Mouse (Mus musculus) ES-CJ7 (cell line): ENCODE measurements around the gene Abcd3.

ENCODE experiments used
- DNase-seq: peaks from one replicate; pipeline ENCODE4 v3.0.0; 2011; ENCODE audit warnings: low read depth, low spot score

Abcd3 gene

GRCm38 (mm10) chr3:121738742-121739342 is 76.3 kb downstream of the Abcd3 start:
- no peak for DNase-seq

DNA sequence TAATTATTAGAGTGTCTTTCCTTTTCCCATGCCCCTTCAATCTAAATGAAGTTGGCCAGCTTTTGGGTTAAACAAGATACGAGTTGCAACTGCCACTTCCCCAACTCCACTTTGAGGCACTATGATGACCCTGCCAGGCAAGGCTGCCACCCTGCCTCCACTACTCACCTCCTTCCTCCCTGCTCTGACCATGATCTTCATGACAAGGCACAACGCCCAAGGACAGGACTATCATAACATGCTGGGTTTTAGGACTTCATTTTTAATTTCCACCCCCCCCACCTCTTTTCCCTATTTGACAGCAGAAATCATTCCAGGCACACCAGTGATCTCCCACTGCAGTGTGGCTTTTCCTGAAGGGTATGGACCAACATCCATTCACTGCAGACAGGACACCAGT is 77.2 kb downstream of the Abcd3 start:
- no peak for DNase-seq

GRCm38 (mm10) chr3:121737453-121737852 is 77.6 kb downstream of the Abcd3 start:
- DNase-seq: peak; percentile 65

GRCm38 (mm10) chr3:121736025-121736744 is 78.9 kb downstream of the Abcd3 start:
- DNase-seq: peak; percentile 85

GRCm38 (mm10) chr3:121735542-121735941 is 79.6 kb downstream of the Abcd3 start:
- DNase-seq: no peak

DNA sequence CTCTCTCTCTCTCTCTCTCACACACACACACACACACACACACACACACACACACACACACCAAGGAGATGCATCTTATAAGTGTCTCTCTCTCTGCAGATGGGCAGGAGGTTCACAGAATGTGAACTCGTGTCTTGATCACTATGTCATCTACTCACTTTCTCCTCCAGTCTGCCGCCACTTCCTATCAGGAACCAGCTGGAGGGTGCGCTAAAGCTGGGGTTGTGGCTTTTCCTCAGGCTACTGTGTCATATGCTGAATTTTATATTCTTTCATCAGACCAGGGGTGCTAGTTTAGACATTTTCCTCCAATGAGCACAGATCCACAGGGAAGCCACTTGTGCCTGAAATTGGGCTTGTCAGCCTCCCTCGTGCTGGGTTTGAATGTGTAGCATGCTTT is 85.4 kb downstream of the Abcd3 start:
- no peak for DNase-seq

DNA sequence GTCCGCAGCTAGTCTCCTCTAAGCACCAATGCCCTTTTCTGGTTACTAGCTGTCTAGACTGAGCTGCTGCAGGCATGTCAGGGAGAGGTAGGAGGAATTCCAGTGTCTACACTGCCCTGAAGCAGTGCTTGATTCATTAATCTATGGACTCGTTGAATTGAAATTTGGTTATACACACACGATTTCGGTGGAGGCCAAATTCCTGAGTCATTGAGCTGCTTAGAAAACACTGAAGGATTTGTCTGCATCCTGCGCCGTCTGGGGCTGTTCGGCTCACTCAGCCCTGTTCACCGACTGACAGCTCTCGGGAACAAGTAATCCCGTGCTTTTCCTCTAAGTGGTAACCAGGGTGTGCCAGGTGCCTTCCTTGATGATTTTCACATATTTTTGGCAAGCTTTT is 89.5 kb downstream of the Abcd3 start:
- DNase-seq: no peak

DNA sequence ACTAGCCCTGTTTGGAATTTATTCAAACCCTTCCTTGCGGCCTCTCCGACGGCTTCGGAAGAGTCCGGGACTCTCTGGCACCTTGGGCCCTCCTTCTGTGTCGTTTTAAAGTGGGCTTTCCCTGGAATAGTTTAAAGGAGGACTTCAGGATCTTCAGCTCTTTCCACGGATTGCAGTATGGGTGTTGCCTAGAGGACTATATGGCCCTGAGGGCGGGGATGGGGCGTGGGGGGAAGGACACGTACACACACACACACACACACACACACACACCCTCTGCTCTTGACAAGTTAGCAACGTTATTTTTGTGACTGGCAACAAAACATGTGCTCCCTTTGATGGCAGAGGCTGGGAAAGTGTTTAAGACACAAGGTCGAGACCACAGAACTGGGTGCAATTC is 90.5 kb downstream of the Abcd3 start:
- no peak for DNase-seq

- peak; percentile 24 for DNase-seq
These were observed 91.1 kb downstream of the Abcd3 start for GRCm38 (mm10) chr3:121723968-121724524.

DNA sequence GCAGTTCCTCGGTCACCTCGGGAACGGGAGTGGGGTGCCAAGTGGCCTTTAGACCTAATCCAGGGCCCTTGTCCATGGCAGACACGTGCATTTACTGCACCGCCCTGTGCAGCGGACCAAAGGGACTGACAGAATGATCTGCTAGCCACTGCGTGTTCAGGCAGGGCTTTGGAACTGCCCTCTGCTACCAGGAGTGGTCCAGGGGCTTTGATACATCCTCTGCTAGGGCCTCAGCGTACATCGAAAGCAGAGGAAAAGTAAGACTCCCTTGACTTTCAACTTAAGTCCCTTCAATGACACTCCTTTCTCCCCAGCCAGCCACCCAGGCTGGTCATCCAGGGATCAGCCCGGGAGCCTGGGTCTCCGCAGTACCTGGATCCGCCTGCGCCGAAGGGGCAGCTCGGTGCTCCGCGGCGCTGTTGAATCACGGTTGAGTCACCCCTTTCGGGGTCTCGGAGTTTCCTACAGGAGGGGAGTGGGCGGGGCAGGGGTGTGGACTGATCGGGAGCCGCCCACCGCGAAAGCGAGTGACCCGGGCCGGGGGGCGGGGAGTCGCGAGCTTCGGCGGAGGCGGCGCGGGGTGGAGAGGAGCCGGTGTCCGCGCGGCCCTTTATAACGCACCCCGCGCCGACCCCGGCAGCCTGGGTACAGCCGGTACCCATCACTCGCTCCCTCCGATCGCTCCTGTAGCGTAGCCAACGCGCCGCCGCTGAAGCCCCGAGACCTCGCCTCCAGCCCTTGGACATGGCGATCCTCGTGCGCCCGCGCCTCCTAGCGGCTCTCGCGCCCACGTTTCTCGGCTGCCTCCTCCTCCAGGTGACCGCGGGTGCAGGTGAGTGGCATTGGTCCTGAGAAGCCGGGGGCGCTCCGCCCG is 91.9 kb downstream of the Abcd3 start, which contains the start of gene F3:
Gene F3, plus strand, starts transcription at position 567 of the 874 bp plus-strand sequence.
- DNase-seq: peak; percentile 79

GRCm38 (mm10) chr3:121721691-121722070 is 93.4 kb downstream of the Abcd3 start:
- no peak for DNase-seq

GRCm38 (mm10) chr3:121720801-121721690 is 94.1 kb downstream of the Abcd3 start:
- no peak for DNase-seq

DNA sequence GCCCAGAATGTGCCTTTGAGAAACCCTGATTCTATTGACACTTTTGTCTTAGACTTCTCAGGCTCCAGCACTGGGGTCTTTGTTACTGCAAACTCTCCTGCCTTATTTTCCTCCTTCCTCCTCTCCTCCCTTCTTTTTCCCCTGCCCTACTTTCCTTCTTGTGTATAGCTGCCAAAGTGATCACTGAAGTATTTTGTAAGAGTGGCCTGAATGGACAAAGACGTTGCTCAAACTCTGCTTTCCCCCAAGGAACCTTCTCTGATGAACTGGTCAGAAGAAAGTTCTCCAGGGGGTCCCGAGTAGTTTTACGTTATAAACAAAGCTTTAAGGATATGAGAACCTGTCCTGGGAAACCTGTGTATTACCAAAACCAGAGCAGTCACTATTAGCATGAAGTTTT is 95.4 kb downstream of the Abcd3 start:
- no peak for DNase-seq

DNA sequence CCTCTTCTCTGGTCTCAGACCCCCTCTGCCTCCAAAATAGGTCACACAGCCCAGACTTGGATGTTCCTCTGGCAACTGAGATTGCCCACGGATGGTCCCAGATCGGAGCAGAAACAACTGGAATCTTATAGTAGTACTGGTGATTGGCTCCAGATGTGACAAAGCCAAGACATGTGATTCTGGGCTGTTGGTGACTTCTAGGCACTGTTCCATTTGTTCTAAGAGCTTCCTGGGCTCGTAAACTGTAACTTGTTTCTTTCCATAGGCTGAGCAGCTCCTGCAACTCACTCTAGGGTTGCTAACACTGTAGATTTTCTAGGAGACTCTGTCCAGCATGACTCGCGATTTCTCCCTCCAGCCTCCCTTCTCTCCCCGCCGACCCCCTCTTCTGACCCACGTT is 96.4 kb downstream of the Abcd3 start:
- DNase-seq: no peak

GRCm38 (mm10) chr3:121716480-121716879 is 98.6 kb downstream of the Abcd3 start:
- DNase-seq: no peak

GRCm38 (mm10) chr3:121715741-121716459 is 99.2 kb downstream of the Abcd3 start:
- DNase-seq: no peak

DNA sequence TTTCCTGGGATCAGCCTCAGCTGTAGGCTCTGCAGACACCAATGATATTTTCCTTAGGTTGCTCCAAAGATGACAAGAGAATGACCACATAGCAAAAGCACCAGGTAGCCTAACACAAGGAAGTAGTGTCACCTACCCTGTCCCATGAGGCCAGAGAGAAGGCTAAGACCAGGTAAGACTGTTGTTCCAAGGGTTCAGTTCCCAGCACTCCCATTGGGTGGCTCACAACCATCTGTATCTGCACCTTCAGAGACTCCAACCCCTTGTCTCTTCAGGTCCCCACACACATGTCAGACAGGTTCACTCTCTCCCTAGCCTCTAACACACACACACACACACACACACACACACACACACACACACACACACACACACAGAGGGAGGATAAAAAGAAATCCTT is 99.8 kb downstream of the Abcd3 start:
- DNase-seq: no peak

- DNase-seq: no peak
These were observed 100.6 kb downstream of the Abcd3 start for GRCm38 (mm10) chr3:121714461-121714860.

GRCm38 (mm10) chr3:121713816-121714215 is 101.3 kb downstream of the Abcd3 start:
- no peak for DNase-seq

DNA sequence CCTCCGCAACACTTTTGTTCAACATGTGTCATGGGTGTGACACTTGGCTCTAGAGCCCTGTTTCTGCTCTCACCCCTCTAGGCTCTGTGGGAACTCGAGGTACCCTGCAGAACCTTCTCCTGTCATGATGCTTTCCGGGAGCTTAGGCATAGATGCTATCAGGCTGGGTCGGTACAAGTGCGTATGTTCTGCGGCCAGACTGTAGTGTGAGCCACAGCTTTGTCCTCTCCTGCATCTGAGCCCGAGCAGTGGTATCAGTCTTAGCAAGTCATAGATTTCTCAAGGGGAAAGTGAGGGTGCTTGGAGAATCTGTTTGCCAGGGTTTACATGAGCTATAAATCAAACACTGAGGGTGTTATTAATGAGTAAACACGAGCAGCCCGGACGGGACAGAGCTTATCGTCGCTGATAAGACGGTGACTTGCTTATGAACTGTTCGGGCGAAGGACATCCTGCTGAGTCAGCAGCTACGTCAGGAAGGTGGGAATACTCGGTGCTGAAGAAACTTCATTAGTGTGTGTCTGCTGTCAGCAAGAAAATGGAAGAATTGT is 101.9 kb downstream of the Abcd3 start:
- DNase-seq: no peak
